Mouse (Mus musculus) megakaryocyte, embryonic 14.5 days (primary cell): ENCODE measurements at regions not wholly inside any gene's neighbourhood (a gene's known extent, or its start where the extent isn't known, plus 50 kb on each side); places are given as distances from the start of the nearest gene placed in this dataset.

Experiments used
- FLI1 ChIP-seq: IDR thresholded peaks from 2 replicates; pipeline ENCODE4 v1.6.1; 2012; ENCODE audit warnings: low read length, inconsistent platforms, mixed read lengths
- GATA1 ChIP-seq: IDR thresholded peaks from 3 replicates; pipeline ENCODE4 v1.6.1; 2012; ENCODE audit warnings: mixed read lengths, low read length, inconsistent platforms, borderline replicate concordance

- no peak for TF ChIP-seq GATA1
- TF ChIP-seq FLI1: no peak
Observed at GRCm38 (mm10) chr13:37519948-37520347, 174.9 kb downstream of the Ly86 start.
